Mouse (Mus musculus): ENCODE results near the gene Cmas.

The Cmas gene

GRCm38 (mm10) chr6:142752331-142753246 is 3.9 kb upstream of the Cmas start:
- DNase-seq (ENCODE audit: low spot score in 2 of 2) = no peak

- no peak for DNase-seq (ENCODE audit: low spot score in 2 of 2)
Measured at GRCm38 (mm10) chr6:142757334-142757965, 964 bp downstream of the Cmas start.

GRCm38 (mm10) chr6:142757976-142758375 is 1.5 kb downstream of the Cmas start:
- no peak for DNase-seq (ENCODE audit: low spot score in 2 of 2)

- no peak for DNase-seq (ENCODE audit: low spot score in 2 of 2)
Measured at GRCm38 (mm10) chr6:142758562-142758961, 2.1 kb downstream of the Cmas start.

- no peak for DNase-seq (ENCODE audit: low spot score in 2 of 2)
Measured at GRCm38 (mm10) chr6:142759633-142760032, 3.1 kb downstream of the Cmas start.

GRCm38 (mm10) chr6:142764933-142765332 is 8.4 kb downstream of the Cmas start:
- DNase-seq (ENCODE audit: low spot score in 2 of 2) = no peak

GRCm38 (mm10) chr6:142767305-142767704 is 10.8 kb downstream of the Cmas start:
- no peak for DNase-seq (ENCODE audit: low spot score in 2 of 2)

GRCm38 (mm10) chr6:142769896-142770295 is 13.4 kb downstream of the Cmas start:
- DNase-seq (ENCODE audit: low spot score in 2 of 2) = no peak

- DNase-seq (ENCODE audit: low spot score in 2 of 2) = no peak
Measured at GRCm38 (mm10) chr6:142771643-142772042, 15.2 kb downstream of the Cmas start.

GRCm38 (mm10) chr6:142773566-142773965 is 17.1 kb downstream of the Cmas start:
- DNase-seq (ENCODE audit: low spot score in 2 of 2) = no peak

- no peak for DNase-seq (ENCODE audit: low spot score in 2 of 2)
Measured at GRCm38 (mm10) chr6:142776935-142777334, 20.4 kb downstream of the Cmas start.

- DNase-seq (ENCODE audit: low spot score in 2 of 2) = no peak
Measured at GRCm38 (mm10) chr6:142779045-142779811, 22.7 kb downstream of the Cmas start.

- no peak for DNase-seq (ENCODE audit: low spot score in 2 of 2)
Measured at GRCm38 (mm10) chr6:142779812-142780573, 23.5 kb downstream of the Cmas start.

- no peak for DNase-seq (ENCODE audit: low spot score in 2 of 2)
Measured at GRCm38 (mm10) chr6:142780574-142781033, 24.1 kb downstream of the Cmas start.

GRCm38 (mm10) chr6:142781286-142781685 is 24.8 kb downstream of the Cmas start:
- DNase-seq (ENCODE audit: low spot score in 2 of 2) = no peak

GRCm38 (mm10) chr6:142785343-142785742 is 28.9 kb downstream of the Cmas start:
- DNase-seq (ENCODE audit: low spot score in 2 of 2) = no peak

- no peak for DNase-seq (ENCODE audit: low spot score in 2 of 2)
Measured at GRCm38 (mm10) chr6:142786106-142786505, 29.6 kb downstream of the Cmas start.

GRCm38 (mm10) chr6:142788042-142788987 is 31.8 kb downstream of the Cmas start:
- DNase-seq (ENCODE audit: low spot score in 2 of 2) = no peak

- no peak for DNase-seq (ENCODE audit: low spot score in 2 of 2)
Measured at GRCm38 (mm10) chr6:142789736-142790135, 33.2 kb downstream of the Cmas start.
